Comparison of ENCODE assay signal across 19 mouse cellular contexts in the genomic region with DNA sequence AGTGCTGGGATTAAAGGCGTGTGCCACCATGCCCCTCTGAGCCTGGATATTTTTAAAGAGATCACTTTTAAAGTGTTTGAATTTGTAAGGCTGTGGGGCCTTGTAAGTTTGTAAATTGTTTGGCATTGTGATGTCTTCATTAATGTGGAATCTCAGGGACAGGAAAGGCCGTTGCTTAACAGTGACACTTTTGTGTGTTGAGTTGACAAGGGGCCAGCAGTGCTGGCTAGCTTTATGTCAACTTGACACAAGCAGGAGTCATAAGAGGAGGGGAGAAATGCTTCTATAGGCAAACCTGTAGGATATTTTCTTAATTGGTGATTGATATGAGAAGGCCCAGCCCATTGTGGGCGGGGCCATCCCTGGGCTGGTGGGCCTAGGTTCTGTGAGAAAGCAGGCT. TPM values are rescaled to one million over a fixed set of nuclear protein-coding genes. Genes with fewer than 3 reads are reported as not detected.
"Had no signal": no experiment of that assay in that cellular context is flagged by ENCODE, and none has a peak within 500 bp of the region (broad histone marks: within the 10 kb centered on the region; RNA-seq: fewer than 3 reads in every experiment).

No protein-coding gene starts in this region.

- H3K9ac ChIP-seq: lung, embryonic 15.5 days; midbrain, embryonic 13.5 days; midbrain, embryonic 15.5 days; neural tube, embryonic 12.5 days; stomach, embryonic 15.5 days had no signal

- H3K4me3 ChIP-seq: lung, embryonic 15.5 days; megakaryocyte, embryonic 14.5 days; midbrain, embryonic 13.5 days; midbrain, embryonic 15.5 days; neural tube, embryonic 12.5 days; stomach, embryonic 15.5 days had no signal

- H3K4me1 ChIP-seq: megakaryocyte, embryonic 14.5 days; midbrain, embryonic 15.5 days had no signal

- H3K36me3 ChIP-seq: lung, embryonic 15.5 days; midbrain, embryonic 13.5 days; midbrain, embryonic 15.5 days; neural tube, embryonic 12.5 days; stomach, embryonic 15.5 days had no signal

- H3K4me2 ChIP-seq: lung, embryonic 15.5 days; midbrain, embryonic 11.5 days; midbrain, embryonic 13.5 days; midbrain, embryonic 15.5 days; neural tube, embryonic 12.5 days; stomach, embryonic 15.5 days had no signal

- H3K9me3 ChIP-seq: lung, embryonic 15.5 days; megakaryocyte, embryonic 14.5 days; midbrain, embryonic 13.5 days; midbrain, embryonic 15.5 days; neural tube, embryonic 12.5 days; stomach, embryonic 15.5 days had no signal

- H3K27ac ChIP-seq: lung, embryonic 15.5 days; macrophage; midbrain, embryonic 13.5 days; midbrain, embryonic 15.5 days; neural tube, embryonic 12.5 days; stomach, embryonic 15.5 days; stomach, postnatal 0 days had no signal

- DNase-seq: lung, adult 2 months; lung, postnatal 14 days; lung, postnatal 36 days; right cerebral cortex, postnatal 14 days; thymus, adult 2 months; thymus, postnatal 25 days; thymus, postnatal 4 days had no signal

- ATAC-seq: lung, postnatal 0 days; midbrain, embryonic 13.5 days; midbrain, embryonic 15.5 days had no signal

- H3K27me3 ChIP-seq: lung, embryonic 15.5 days; midbrain, embryonic 13.5 days; midbrain, embryonic 15.5 days; neural tube, embryonic 12.5 days; stomach, embryonic 15.5 days had no signal

RNA-seq across cellular contexts. Expression of gene Alpl, which starts 15.2 kb away (rescaled TPM):
- total RNA-seq: megakaryocyte progenitor cell, adult 5-6 weeks; monocyte, adult 5-6 weeks had no signal
- polyA plus RNA-seq: macrophage had no signal
